Mouse (Mus musculus): ENCODE measurements around the gene Ankrd37. TPM values are rescaled to one million over a fixed set of nuclear protein-coding genes. Genes with fewer than 3 reads are reported as not detected.

Gene Ankrd37
- total and polyA plus RNA-seq, 3 experiments: 12.8 to 157 (median 79.0) TPM

DNA sequence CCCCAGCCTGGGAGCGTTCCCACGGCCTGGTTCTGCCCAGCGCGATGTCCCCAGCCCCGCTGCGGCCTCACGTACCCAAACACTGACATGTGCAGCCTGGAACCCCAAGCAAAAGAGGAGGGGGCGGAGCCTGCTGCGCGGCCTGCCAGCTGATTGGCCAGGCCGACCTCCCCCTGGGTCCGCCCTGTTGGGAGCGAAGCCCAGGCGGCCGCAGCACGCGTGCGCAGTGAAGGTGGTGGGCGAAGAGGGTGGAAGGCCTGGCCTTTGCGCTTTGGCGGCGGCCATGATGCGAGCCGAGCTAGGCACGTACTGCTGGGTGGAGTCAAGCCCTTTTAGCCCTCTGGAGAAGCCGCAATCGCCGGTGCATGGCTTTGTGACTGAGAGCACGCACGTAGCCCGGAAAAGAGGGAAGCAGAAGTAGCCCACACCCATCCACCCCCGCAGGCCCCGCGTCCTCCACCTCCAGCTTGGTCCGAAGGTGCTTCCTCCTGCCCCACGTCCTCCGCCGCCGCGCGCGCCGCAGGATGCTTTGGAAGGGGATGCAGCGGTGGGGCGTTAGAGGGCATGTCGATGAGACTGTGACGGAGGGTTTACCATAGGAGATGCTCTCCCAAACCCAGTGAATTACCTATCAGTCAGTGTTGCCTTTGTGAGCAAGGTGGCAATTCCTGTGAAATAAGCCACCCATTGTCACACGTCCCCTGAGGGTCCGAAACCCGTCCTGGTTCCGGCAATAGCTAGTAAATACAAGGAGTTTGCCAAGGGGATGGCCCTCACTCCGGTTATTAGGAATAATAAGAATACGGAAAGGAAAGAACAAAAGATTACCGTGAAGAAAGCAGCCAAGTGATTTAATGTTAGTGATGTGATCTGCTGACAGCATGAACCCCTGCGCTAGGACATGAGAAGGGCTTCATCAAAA is 5.5 kb downstream of the Ankrd37 start (continued):
- TF ChIP-seq USF1 (IDR thresholded peaks at IDR 0.05; ENCODE audit: low read depth, low read length) (no peak; the same call in 1 of the 2 replicates), UBTF (IDR thresholded peaks at IDR 0.05; ENCODE audit: low read depth, low read length) (peak; percentile 85; the same call in 1 of the 2 replicates), GABPA (IDR thresholded peaks at IDR 0.05; ENCODE audit: insufficient replicate concordance, low read depth, low read length) (no peak), MAFK (IDR thresholded peaks at IDR 0.05; ENCODE audit: insufficient replicate concordance, low read length) (no peak), ZMIZ1 (IDR thresholded peaks at IDR 0.05; ENCODE audit: low read depth, low read length) (peak; percentile 80), ELF1 (IDR thresholded peaks at IDR 0.05; ENCODE audit: low read depth, low read length) (peak; percentile 79), POLR2AphosphoS2 (IDR thresholded peaks at IDR 0.05; ENCODE audit: low read depth, low read length) (peak; percentile 84), MAZ (IDR thresholded peaks at IDR 0.05; ENCODE audit: low read depth, low read length) (peak; percentile 82), TBP (conservative IDR thresholded peaks at IDR 0.05; ENCODE audit: low read depth, low read length) (peak; percentile 85), ZC3H11A (IDR thresholded peaks at IDR 0.05; ENCODE audit: low read depth, low read length) (no peak), RCOR1 (conservative IDR thresholded peaks at IDR 0.05; ENCODE audit: low read depth, low read length) (0 out of 2 replicates have a peak, but pooled peaks have one; percentile 15), E2F4 (IDR thresholded peaks at IDR 0.05; ENCODE audit: insufficient replicate concordance, low read depth, low read length) (no peak), SMC3 (IDR thresholded peaks at IDR 0.05; ENCODE audit: low read depth, low read length) (peak; percentile 3; the same call in 1 of the 2 replicates), POLR2A (IDR thresholded peaks at IDR 0.05; ENCODE audit: low read depth, low read length) (peak; percentile 90), ZKSCAN1 (IDR thresholded peaks at IDR 0.05; ENCODE audit: borderline replicate concordance, low read depth, low read length) (no peak), JUN (IDR thresholded peaks at IDR 0.05; ENCODE audit: insufficient read depth, low read depth, low read length) (no peak), JUND (conservative IDR thresholded peaks at IDR 0.05; ENCODE audit: low read depth, low read length) (no peak), ZNF384 (IDR thresholded peaks at IDR 0.05; ENCODE audit: low read depth, low read length) (no peak), KAT2A (IDR thresholded peaks at IDR 0.05; ENCODE audit: insufficient replicate concordance, low read length) (0 out of 2 replicates have a peak, but pooled peaks have one; percentile 22), MEF2A (IDR thresholded peaks at IDR 0.05; ENCODE audit: borderline replicate concordance, low read depth, low read length) (no peak; the same call in none of the 2 replicates), PAX5 (IDR thresholded peaks at IDR 0.05; ENCODE audit: low read length) (no peak), SIN3A (IDR thresholded peaks at IDR 0.05; ENCODE audit: low read length) (peak; percentile 93)
